Mouse (Mus musculus) kidney, adult 8-10 months (tissue): ENCODE measurements around the gene Catsperd.
"Not testable (repeated sequence)": the region's sequence is repeated elsewhere in the genome, so short reads cannot be mapped to it uniquely, and the experiment has no call there.

Experiments
- DNase-seq, 2 experiments: peaks; one replicate each; pipeline ENCODE4 v3.0.0; 2022

The Catsperd gene

DNA sequence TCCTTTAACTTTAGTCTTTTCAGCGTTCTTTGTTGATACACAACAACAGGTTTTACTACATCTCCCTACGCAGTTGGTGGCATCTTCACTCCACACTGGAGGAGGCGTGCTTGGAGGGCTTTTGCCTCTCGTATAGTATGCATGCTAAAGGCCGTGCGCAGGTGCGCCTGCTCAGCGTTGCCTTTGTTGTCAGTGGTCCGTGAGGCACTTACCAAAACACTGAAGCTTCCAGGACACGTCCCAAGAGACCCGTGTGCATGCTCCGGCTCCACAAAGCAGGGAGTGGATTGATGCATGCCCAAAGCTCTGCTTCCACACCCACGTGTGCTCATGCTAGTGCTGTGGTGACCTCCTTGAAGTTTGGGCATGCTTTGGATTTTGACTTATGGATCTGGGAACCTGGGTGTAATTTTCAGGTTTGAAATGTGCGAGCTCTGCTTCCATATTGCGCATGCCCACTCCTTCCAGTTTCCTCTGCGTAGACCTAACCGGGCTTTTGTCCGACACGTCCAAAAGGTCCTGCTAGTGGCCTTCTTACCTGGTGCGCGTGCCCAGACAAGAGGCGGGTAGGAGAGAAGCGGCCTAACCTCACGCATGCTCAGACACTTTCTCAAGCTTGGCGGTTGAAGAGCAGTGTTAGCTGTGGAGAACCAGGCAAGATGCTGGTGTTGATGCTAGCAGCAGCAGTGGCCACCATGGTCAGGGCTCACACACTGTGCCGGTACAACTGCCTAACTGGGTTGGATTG is at the start of gene Catsperd:
Catsperd (plus strand) TSS at position 614 of the 748 bp plus-strand sequence.
- peak; percentile 64 to 74 for DNase-seq

GRCm38 (mm10) chr17:56583071-56583470 is 44.9 kb upstream of the Catsperd start:
- no peak for DNase-seq

- DNase-seq, result peak; percentile 38 to 51
Observed at GRCm38 (mm10) chr17:56583611-56584256, 44.2 kb upstream of the Catsperd start.

- DNase-seq, result peak; percentile 98 to 99
Observed at GRCm38 (mm10) chr17:56584257-56585130, 43.4 kb upstream of the Catsperd start, which contains the start of the genes Safb2 and Safb. Gene Safb2, minus strand, starts transcription at chr17:56584585. Gene Safb, plus strand, starts transcription at chr17:56584825.

DNA sequence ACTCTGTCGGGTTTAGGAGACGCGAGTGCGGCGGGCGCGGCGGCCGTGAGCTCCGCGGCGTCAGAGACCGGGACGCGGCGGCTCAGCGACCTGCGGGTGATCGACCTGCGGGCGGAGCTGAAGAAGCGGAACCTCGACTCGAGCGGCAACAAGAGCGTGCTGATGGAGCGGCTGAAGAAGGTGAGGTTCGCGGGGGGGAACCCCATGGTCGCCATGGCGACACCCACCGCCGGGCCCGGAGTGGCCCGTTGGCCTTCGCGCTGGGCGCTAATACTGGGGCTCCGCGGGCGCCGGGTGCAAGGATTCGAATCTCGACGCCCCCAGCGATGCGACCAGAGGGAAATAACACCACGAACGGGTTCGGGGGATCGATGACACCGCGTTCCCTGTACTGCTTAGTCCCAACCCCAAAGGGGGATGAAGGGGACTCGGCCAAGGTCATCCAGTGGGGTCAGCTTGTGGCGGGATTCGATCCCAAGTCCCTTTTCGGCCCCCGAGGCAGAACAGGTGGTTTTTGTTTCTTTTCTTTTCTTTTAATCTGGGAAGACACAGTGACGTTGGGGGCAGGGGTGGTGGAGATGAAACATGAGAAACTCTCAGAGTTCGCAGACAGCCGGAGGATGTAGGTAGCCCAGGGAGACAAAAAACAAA is 42.6 kb upstream of the Catsperd start:
- peak in 1 of 2 experiments; percentile 54 for DNase-seq

- DNase-seq, result no peak
Observed at GRCm38 (mm10) chr17:56587773-56588172, 40.2 kb upstream of the Catsperd start.

GRCm38 (mm10) chr17:56588921-56589320 is 39.0 kb upstream of the Catsperd start:
- DNase-seq, result no peak

DNA sequence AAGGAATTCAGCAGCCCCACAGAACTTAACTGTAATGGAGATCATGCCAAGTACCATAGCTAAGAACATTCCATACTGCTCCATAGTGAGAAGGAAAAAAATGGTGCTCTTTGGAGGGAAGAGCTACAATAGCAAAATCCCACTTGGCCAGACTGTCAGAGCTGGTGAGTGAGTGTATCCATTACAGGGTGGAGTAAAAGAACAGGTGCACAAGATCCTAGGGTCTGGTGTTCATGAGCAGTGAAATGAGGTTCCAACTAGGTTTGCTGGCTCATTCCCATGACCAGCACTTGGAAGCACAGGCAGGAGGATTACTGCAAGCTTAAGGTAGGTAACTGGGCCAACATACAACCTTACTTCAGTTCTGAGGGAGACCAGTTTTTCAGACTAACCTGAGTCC is 35.4 kb upstream of the Catsperd start:
- no peak for DNase-seq

DNA sequence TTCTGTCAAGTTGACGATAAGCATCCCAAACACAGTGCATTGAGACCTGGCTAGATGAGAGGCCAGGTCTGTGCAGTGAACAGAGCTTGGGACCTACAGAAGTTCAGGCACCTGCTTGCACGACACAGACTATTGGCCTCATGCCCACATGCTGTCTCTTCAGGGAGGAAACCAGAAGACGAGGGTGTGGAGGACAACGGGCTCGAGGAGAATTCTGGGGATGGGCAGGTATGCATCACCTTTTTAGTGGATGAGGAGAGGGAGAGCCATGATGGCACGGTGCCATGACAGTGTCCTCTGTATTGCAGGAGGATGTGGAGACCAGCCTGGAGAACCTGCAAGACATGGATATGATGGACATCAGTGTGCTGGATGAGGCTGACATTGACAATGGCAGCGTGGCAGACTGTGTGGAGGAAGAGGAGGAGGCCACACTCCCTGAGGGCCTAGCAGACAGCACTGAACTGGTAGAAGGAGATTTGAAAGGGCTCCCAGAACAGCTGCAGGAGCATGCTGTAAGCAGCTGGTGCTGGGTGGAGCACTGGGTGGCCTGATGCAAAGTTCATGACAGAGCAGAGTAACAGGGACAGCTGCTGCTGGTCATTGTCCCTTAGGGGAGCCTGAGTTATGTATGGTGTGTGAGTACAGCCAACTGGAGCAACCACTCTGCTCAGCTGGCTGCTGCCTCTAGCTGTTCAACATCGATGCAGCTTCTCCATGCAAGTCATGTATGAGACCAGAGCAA is 34.2 kb upstream of the Catsperd start:
- DNase-seq, result no peak

DNA sequence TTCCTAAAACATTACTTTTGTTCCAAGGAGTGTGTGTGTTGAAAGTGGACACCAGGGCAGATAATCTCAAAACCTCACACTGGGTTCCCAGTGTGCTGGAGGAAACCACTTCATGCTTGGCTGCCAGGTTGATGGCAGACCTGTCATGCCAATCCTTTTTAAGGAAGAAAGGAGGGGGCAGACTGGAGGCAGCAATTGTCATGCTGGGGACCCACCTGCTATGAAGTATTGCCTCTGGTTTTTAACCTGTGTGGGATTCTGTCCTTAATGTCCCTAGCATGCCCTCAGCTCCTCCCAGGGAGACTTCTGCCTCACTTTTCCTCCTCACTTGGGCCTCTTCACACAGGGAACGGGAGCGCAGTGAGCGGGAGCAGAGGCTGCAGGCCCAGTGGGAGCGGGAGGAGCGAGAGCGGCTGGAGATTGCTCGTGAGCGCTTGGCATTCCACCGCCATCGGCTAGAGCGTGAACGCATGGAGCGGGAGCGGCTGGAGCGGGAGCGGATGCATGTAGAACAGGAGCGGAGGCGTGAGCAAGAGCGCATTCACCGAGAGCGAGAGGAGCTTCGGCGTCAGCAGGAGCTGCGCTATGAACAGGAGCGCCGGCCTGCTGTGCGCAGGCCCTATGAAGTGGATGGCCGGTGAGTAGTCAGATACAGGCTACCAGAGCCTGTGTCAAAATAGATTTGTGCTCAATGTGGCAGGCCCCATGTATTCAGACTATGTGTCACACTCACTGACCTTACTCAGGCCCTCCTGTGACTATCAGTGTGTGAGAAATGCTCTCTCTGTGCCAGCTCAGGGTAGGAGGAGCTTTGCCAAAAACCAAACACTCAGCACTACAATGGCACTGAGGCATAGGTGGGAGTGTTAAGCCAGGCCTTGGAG is 24.5 kb upstream of the Catsperd start:
- no peak for DNase-seq

DNA sequence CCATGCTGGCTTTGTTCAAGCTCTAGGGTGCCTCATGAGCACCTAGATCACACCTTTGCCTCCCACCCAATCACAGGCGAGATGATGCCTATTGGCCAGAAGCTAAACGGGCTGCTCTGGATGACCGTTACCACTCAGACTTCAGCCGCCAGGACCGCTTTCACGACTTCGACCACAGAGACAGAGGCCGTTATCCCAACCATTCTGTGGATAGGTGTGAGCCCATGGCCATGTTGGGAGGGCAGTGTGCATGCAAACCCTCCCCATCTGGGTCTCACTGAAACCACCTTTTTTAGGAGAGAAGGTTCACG is 23.9 kb upstream of the Catsperd start:
- no peak for DNase-seq

DNA sequence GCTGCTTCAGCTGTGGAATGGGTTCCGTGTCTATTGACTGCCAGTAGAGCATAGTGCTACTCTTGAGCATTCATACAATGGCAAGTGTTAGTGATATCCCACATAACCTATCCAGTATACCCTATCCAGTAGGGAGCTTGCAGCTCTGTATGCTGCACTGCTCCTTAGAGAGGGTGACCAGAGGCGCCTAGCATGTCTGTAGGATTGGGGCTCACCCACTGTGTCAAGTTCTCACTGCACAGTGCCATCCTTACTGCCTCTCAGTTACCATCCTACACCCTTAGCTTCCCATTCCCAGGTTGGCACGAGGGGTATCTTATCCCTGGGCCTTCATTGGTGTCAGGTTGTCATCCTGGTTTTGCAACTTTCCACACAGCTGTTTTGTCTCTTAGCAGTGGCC is 23.5 kb upstream of the Catsperd start:
- DNase-seq, result no peak

DNA sequence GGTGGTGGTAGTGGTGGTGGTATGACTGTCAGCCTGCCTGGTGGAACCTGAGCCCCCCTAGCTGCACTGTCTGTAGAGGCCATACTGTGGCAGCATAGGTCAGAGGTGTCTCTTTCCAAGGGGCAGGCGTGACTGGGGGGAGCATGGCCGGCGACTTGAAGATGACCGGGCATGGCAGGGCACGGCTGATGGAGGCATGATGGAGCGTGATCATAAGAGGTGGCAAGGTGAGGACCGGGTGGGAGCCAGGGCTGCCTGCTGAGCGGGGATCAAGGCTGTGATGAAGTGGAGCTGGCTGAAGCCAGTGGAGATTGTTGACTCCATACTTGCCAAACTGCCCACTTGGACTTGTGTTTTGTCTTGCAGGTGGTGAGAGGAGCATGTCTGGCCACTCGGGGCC is 22.5 kb upstream of the Catsperd start:
- DNase-seq, result no peak

GRCm38 (mm10) chr17:56607521-56608062 is 20.4 kb upstream of the Catsperd start:
- DNase-seq, result no peak

DNA sequence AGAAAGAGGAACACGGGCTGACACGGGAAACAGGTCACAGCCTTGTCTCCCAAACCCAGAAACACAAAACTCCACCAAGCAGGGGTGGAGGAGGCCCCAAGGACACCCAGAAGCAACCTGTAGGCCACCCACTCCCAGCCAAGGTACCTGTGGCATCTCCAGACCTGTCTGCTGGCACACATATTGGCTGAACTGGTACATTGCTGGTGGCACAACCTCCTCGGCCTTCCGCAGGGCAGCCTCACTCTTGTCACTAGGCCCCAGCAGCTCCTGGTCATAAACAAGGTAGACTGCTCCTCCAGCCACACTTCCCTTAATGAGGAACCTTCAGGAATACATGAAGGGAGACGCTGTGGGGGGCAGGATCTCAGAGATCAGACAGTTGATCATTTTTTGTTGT is 19.2 kb upstream of the Catsperd start:
- no peak for DNase-seq

DNA sequence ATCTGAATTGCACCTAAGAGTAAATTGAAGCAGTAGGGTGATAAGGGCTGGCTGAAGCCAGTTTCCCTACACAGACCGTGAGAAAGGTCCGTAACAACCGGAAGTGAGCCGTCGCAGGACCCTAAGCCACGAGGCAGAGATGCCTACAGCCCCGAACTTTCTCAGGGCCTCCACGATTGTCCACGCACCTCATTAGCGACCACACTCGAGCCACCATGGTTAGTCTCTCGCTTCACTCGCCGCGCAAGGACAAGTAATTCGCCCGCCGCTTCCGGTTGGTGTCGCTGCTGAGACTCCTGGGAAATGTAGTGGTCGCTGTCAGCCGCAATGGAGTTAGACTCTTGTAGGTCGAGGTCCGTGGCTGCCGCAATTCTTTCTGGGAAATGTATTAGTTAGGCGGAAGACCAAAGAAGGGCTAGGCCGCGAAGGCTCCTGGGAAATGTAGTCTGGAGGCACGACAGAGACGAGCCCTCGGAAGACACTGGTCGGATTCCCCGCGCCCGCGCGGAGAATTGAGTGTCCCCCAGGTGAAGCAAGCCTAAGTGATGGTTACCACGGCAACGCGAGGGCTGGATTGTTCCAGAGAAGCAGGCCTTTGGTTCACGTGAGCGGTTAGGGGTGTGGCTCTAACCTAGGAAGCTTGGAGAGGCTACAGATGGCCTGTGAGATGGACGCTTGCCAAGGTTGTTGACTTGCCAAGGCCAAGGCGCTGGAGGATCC is 18.3 kb upstream of the Catsperd start, which contains the start of gene 2410015M20Rik:
2410015M20Rik (minus strand) TSS at position 320 of the 720 bp plus-strand sequence.
- peak; percentile 98 for DNase-seq

GRCm38 (mm10) chr17:56611323-56611722 is 16.6 kb upstream of the Catsperd start:
- no peak for DNase-seq

GRCm38 (mm10) chr17:56611861-56612564 is 15.9 kb upstream of the Catsperd start:
- peak; percentile 49 to 54 for DNase-seq

GRCm38 (mm10) chr17:56612565-56612939 is 15.4 kb upstream of the Catsperd start:
- not testable (repeated sequence) for DNase-seq
